Mouse (Mus musculus) G1E (cell line): ENCODE measurements at regions not wholly inside any gene's neighbourhood (a gene's known extent, or its start where the extent isn't known, plus 50 kb on each side); places are given as distances from the start of the nearest gene placed in this dataset.

Experiments
- ATAC-seq: 2 replicates; pipeline ENCODE4 v1.8.0; 2016; ENCODE audit warnings: mild to moderate bottlenecking; ENCODE audit not compliant: insufficient number of reproducible peaks, poor library complexity, low FRiP score, severe bottlenecking; ENCODE audit errors: extremely low read depth
- DNase-seq: peaks from one replicate; pipeline ENCODE4 v3.0.0; 2012; ENCODE audit warnings: low spot score
- H3K27me3 ChIP-seq: 2 replicates; pipeline ENCODE4 v1.6.1; 2012; ENCODE audit warnings: mild to moderate bottlenecking, low read length, inconsistent platforms; ENCODE audit not compliant: insufficient read depth
- H3K36me3 ChIP-seq: replicated peaks from 2 replicates; pipeline ENCODE3; 2012; ENCODE audit warnings: mild to moderate bottlenecking, inconsistent platforms
- H3K4me1 ChIP-seq: 2 replicates; pipeline ENCODE4 v1.6.1; 2012; ENCODE audit warnings: low read depth, low read length, inconsistent platforms, mixed read lengths; ENCODE audit not compliant: insufficient read depth
- H3K4me3 ChIP-seq: 2 replicates; pipeline ENCODE4 v1.5.1; 2012; ENCODE audit warnings: low read depth, mild to moderate bottlenecking, inconsistent platforms, low read length, moderate library complexity, mixed read lengths
- H3K9me3 ChIP-seq: replicated peaks from 2 replicates; pipeline ENCODE4 v1.6.1; 2012; ENCODE audit warnings: inconsistent platforms
- CTCF ChIP-seq: IDR thresholded peaks from 2 replicates; pipeline ENCODE4 v1.5.1; 2012; ENCODE audit warnings: low read depth, low read length, inconsistent platforms, mixed read lengths
- GATA1 ChIP-seq: IDR thresholded peaks from 2 replicates; pipeline ENCODE4 v1.6.1; 2012; ENCODE audit warnings: borderline replicate concordance, low read length, inconsistent platforms, mixed read lengths
- GATA2 ChIP-seq: IDR thresholded peaks from 2 replicates; pipeline ENCODE4 v1.6.1; 2012; ENCODE audit warnings: low read depth, low read length, inconsistent platforms, borderline replicate concordance
- POLR2AphosphoS5 ChIP-seq: IDR thresholded peaks from 2 replicates; pipeline ENCODE4 v1.6.1; 2012; ENCODE audit warnings: low read depth, low read length, inconsistent platforms; ENCODE audit not compliant: insufficient replicate concordance
- TAL1 ChIP-seq: conservative IDR thresholded peaks from 2 replicates; pipeline ENCODE4 v1.6.1; 2012; ENCODE audit warnings: low read depth, low read length, inconsistent platforms, mixed read lengths

DNA sequence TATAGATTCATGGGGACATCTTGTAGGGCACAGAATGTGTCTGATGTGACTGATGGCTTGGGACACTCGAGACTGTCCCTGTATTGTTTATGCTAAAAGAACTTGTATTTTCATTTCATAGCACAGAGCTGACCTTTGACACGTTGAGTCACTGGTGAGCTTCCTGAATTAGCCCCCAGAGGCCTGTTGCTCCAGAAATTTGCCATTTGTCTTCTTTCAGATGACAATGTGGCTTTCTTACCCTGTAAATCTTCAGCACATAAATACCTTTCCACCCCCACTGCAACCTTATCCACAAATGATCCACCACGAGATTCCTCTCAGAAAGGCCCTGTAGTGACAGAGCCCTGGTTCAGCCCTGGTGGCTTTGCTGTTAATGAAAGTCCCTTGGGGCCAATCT, 335.5 kb upstream of the Zfp637 start:
- H3K9me3 ChIP-seq, result peaks cover 52% of the 10 kb centered on the region
- TF ChIP-seq GATA1 (no peak), POLR2AphosphoS5 (no peak), TAL1 (no peak), GATA2 (no peak)
- no peak overlapping the region for H3K4me3 ChIP-seq
- ATAC-seq (no peak), DNase-seq (no peak)
- no peaks in the 10 kb centered on the region for H3K36me3 ChIP-seq
- no peaks in the 10 kb centered on the region for H3K27me3 ChIP-seq
- H3K4me1 ChIP-seq, result no peaks in the 10 kb centered on the region

DNA sequence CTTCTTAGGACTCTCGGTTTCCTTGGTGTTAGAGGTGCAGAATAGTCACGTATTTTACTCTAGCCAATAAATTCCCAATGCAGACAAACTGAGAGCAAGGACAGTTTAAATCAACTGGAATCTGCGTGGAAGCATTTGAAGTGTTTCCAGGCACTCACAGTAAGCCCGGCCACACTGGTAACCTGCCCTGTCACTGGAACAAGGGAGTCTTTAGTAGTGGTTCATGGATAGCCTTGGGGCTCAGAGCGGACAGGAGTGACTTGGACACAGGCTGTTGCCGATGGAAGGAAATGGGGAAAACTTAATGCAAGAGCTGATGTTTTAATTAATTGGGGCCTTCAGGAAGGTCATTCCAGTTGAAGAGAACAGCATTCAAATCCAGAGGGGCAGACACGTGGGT, 334.4 kb upstream of the Zfp637 start:
- ATAC-seq (no peak), DNase-seq (no peak)
- H3K4me3 ChIP-seq, result no peak overlapping the region
- peaks cover 56% of the 10 kb centered on the region for H3K9me3 ChIP-seq
- no peaks in the 10 kb centered on the region for H3K4me1 ChIP-seq
- TF ChIP-seq CTCF (no peak), TAL1 (no peak), GATA2 (no peak), POLR2AphosphoS5 (no peak), GATA1 (no peak)
- no peaks in the 10 kb centered on the region for H3K27me3 ChIP-seq
- H3K36me3 ChIP-seq, result no peaks in the 10 kb centered on the region

DNA sequence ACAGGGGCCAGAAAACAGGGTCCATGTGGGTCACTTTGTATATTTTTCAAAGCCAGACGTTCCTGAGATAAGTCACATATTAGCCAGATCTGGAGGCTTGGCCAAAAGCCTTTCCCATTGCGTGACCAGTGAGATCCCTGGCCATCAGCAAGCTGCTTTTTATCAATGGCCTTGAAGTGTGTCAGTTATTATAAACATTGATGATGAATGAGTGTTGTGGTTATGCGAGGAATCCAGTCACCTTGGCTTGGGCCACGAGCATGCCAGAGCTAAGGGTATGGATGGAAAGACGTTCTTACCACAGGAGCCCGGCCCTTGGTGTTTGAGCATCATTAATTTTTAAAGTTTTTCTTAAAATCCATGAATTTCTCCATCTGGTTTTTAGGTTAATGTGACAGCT, 332.1 kb upstream of the Zfp637 start:
- TF ChIP-seq TAL1 (no peak), POLR2AphosphoS5 (no peak), CTCF (no peak), GATA2 (no peak), GATA1 (no peak)
- Histone ChIP-seq H3K4me1 (no peaks in the 10 kb centered on the region), H3K9me3 (peaks cover 68% of the 10 kb centered on the region), H3K4me3 (no peak overlapping the region), H3K27me3 (no peaks in the 10 kb centered on the region), H3K36me3 (no peaks in the 10 kb centered on the region)
- ATAC-seq, result no peak
- no peak for DNase-seq

- ATAC-seq (no peak), DNase-seq (no peak)
- no peaks in the 10 kb centered on the region for H3K36me3 ChIP-seq
- no peaks in the 10 kb centered on the region for H3K4me1 ChIP-seq
- peaks cover 73% of the 10 kb centered on the region for H3K9me3 ChIP-seq
- no peak for TF ChIP-seq GATA2
- TF ChIP-seq TAL1, result no peak
- TF ChIP-seq CTCF, result no peak
- TF ChIP-seq GATA1, result no peak
- no peak for TF ChIP-seq POLR2AphosphoS5
- no peak overlapping the region for H3K4me3 ChIP-seq
- H3K27me3 ChIP-seq, result no peaks in the 10 kb centered on the region
These were observed 331.0 kb upstream of the Zfp637 start for GRCm38 (mm10) chr6:117510026-117510425.

DNA sequence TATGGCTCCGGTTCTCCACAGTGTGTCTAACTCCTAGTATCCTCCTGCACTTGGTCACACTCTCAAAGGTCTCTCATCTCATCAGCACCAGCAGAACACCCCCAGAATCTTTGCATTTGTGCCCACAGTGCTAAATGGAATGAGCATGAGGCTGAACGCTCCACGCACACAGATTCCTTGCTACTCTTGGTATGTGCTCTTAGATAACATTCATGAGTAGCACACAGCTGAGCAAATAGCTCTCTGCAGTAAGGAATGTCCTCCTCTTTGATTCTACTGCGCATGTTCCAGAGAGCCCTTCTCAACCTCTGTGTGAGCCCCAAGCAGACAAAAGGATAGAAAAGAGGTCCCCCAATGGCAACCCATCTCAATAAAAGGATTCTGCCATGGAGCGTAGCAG, 326.1 kb upstream of the Zfp637 start:
- Histone ChIP-seq H3K4me3 (no peak overlapping the region), H3K4me1 (no peaks in the 10 kb centered on the region), H3K9me3 (peaks cover 58% of the 10 kb centered on the region), H3K36me3 (no peaks in the 10 kb centered on the region), H3K27me3 (no peaks in the 10 kb centered on the region)
- TF ChIP-seq GATA2 (no peak), POLR2AphosphoS5 (no peak), GATA1 (no peak), TAL1 (no peak), CTCF (no peak)
- no peak for ATAC-seq
- DNase-seq, result no peak

DNA sequence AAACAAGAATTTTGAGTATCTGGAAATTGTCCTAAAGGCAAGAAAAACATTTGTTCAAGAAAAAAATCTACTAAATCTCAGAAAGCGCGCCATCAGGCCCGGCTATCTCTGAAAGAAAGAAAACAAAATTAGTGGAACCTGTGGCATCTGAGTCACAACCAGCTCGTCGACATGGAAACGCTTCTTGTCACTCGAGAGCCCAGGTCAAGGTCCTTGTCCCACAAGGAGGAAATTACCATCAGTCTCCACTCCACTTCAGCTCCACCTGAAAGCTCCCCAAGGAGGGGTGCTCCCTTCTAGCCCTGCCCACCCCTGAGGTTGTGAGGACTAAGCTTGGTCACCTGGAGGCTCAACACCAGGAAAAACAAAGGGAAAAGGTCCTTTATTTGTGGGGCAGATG, 324.1 kb upstream of the Zfp637 start:
- H3K9me3 ChIP-seq, result peaks cover 46% of the 10 kb centered on the region
- H3K36me3 ChIP-seq, result no peaks in the 10 kb centered on the region
- H3K4me3 ChIP-seq, result no peak overlapping the region
- no peaks in the 10 kb centered on the region for H3K4me1 ChIP-seq
- no peaks in the 10 kb centered on the region for H3K27me3 ChIP-seq
- no peak for ATAC-seq
- no peak for DNase-seq
- TF ChIP-seq TAL1 (no peak), GATA2 (no peak), GATA1 (no peak), POLR2AphosphoS5 (no peak), CTCF (no peak)

DNA sequence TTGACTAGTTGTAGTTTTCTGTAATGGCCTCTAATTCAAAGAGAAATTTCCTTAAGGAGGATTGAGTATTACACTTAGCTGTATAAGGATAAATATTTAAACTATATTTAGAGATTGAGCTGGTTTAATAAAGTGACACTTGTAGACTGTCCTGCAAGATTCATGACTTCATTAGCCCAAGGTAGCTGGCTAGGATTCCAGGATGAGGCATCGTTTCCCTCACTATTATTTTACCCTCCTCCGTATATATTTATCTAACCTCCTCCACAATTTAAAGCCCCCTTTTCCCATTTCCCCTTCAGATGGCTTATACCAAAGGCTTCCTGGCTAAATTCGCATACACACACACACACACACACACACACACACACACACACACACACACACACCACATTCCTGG, 322.0 kb upstream of the Zfp637 start:
- Histone ChIP-seq H3K9me3 (peaks cover 34% of the 10 kb centered on the region), H3K4me1 (no peaks in the 10 kb centered on the region), H3K36me3 (no peaks in the 10 kb centered on the region), H3K4me3 (no peak overlapping the region), H3K27me3 (no peaks in the 10 kb centered on the region)
- DNase-seq (no peak), ATAC-seq (no peak)
- no peak for TF ChIP-seq POLR2AphosphoS5
- no peak for TF ChIP-seq GATA1
- TF ChIP-seq CTCF, result no peak
- TF ChIP-seq GATA2, result no peak
- TF ChIP-seq TAL1, result no peak
